Mouse (Mus musculus) kidney, postnatal 10 days (tissue): Measurements from ENCODE around the gene Prr7.

Experiments
- DNase-seq: peaks from one replicate; pipeline ENCODE4 v3.0.0; 2021; ENCODE audit warnings: mixed read lengths

Gene Prr7

GRCm38 (mm10) chr13:55449205-55449604 is 14.9 kb upstream of the Prr7 start:
- no peak for DNase-seq

GRCm38 (mm10) chr13:55449679-55450441 is 14.2 kb upstream of the Prr7 start:
- DNase-seq = no peak

GRCm38 (mm10) chr13:55450511-55450980 is 13.5 kb upstream of the Prr7 start:
- no peak for DNase-seq

- DNase-seq = no peak
Observed at GRCm38 (mm10) chr13:55451296-55451695, 12.8 kb upstream of the Prr7 start.

GRCm38 (mm10) chr13:55451785-55452549 is 12.1 kb upstream of the Prr7 start:
- DNase-seq = peak; percentile 60

GRCm38 (mm10) chr13:55462965-55463364 is 1.1 kb upstream of the Prr7 start:
- no peak for DNase-seq

GRCm38 (mm10) chr13:55463399-55464026 is 554 bp upstream of the Prr7 start:
- DNase-seq = no peak

GRCm38 (mm10) chr13:55465184-55465583 is 1.1 kb downstream of the Prr7 start:
- DNase-seq = peak; percentile 21

- no peak for DNase-seq
Observed at GRCm38 (mm10) chr13:55465830-55466440, 1.9 kb downstream of the Prr7 start.

- peak; percentile 81 for DNase-seq
Observed at GRCm38 (mm10) chr13:55468851-55469560, 4.9 kb downstream of the Prr7 start.

GRCm38 (mm10) chr13:55470372-55470771 is 6.3 kb downstream of the Prr7 start:
- DNase-seq = peak; percentile 30

- DNase-seq = peak; percentile 91
Observed at GRCm38 (mm10) chr13:55471156-55471818, 7.2 kb downstream of the Prr7 start.

GRCm38 (mm10) chr13:55471819-55472131 is 7.7 kb downstream of the Prr7 start:
- no peak for DNase-seq

- peak; percentile 78 for DNase-seq
Observed at GRCm38 (mm10) chr13:55472132-55473022, 8.3 kb downstream of the Prr7 start.

GRCm38 (mm10) chr13:55473076-55473831 is 9.2 kb downstream of the Prr7 start:
- DNase-seq = peak; percentile 53

- peak; percentile 44 for DNase-seq
Observed at GRCm38 (mm10) chr13:55473961-55474360, 9.9 kb downstream of the Prr7 start.

- peak; percentile 27 for DNase-seq
Observed at GRCm38 (mm10) chr13:55474621-55475069, 10.6 kb downstream of the Prr7 start.

- DNase-seq = no peak
Observed at GRCm38 (mm10) chr13:55475750-55476149, 11.7 kb downstream of the Prr7 start.

- peak; percentile 9 for DNase-seq
Observed at GRCm38 (mm10) chr13:55476256-55476655, 12.2 kb downstream of the Prr7 start.

- no peak for DNase-seq
Observed at GRCm38 (mm10) chr13:55477492-55477891, 13.4 kb downstream of the Prr7 start.
